In genomic region chr13:112237377-112237776, GRCm38 (mm10) we compare ENCODE assay signal across 23 mouse cellular contexts. TPM values are rescaled to one million over a fixed set of nuclear protein-coding genes. Genes with fewer than 3 reads are reported as not detected.
A peak's percentile ranks its signal among the peaks of the same experiment; 100 is the strongest.
DNase-seq lines count a peak whose midpoint lies in the region; ATAC-seq and TF ChIP-seq lines count a peak whose summit lies in the region.
"Had no signal": no experiment of that assay in that cellular context is flagged by ENCODE, and none has a peak within 500 bp of the region (broad histone marks: within the 10 kb centered on the region; RNA-seq: fewer than 3 reads in every experiment).

No protein-coding gene starts in this region.

- no peaks in the 10 kb centered on the region for H3K27me3 ChIP-seq in kidney, embryonic 15.5 days
- no peaks in the 10 kb centered on the region for H3K27me3 ChIP-seq in liver, postnatal 0 days (ENCODE audit: insufficient read depth, low read length)
- H3K27me3 ChIP-seq: embryonic facial prominence, embryonic 13.5 days; embryonic facial prominence, embryonic 15.5 days had no signal

- H3K9ac ChIP-seq in kidney, embryonic 15.5 days: no peak overlapping the region
- H3K9ac ChIP-seq in ES-E14 (ENCODE audit: insufficient read depth, low read depth, low read length, poor library complexity, severe bottlenecking): no peak overlapping the region
- no peak overlapping the region for H3K9ac ChIP-seq in liver, postnatal 0 days (replicated peaks)
- H3K9ac ChIP-seq: embryonic facial prominence, embryonic 13.5 days; embryonic facial prominence, embryonic 15.5 days; forebrain, embryonic 12.5 days had no signal

- H3K4me1 ChIP-seq in kidney, embryonic 15.5 days: peaks cover 19% of the 10 kb centered on the region
- H3K4me1 ChIP-seq in ES-E14 (ENCODE audit: control insufficient read depth in 2 of 2, insufficient read depth in 2 of 2, low read length in 2 of 2, poor library complexity in 1 of 2): no peaks in the 10 kb centered on the region
- 0 out of 2 replicates have a peak, but pooled peaks cover 2% of the 10 kb centered on the region for H3K4me1 ChIP-seq in liver, postnatal 0 days (ENCODE audit: insufficient read depth)
- H3K4me1 ChIP-seq: embryonic facial prominence, embryonic 15.5 days had no signal

- TF ChIP-seq EP300 in liver, postnatal 0 days (IDR thresholded peaks at IDR 0.05; ENCODE audit: low read depth): no peak

- H3K36me3 ChIP-seq in kidney, embryonic 15.5 days: no peaks in the 10 kb centered on the region
- H3K36me3 ChIP-seq in ES-E14 (ENCODE audit: control insufficient read depth, insufficient read depth, low read length, poor library complexity, severe bottlenecking): no peaks in the 10 kb centered on the region
- no peaks in the 10 kb centered on the region for H3K36me3 ChIP-seq in liver, postnatal 0 days (replicated peaks; ENCODE audit: insufficient read depth, low read length)
- H3K36me3 ChIP-seq: embryonic facial prominence, embryonic 13.5 days; embryonic facial prominence, embryonic 15.5 days; forebrain, embryonic 10.5 days; forebrain, embryonic 12.5 days had no signal

- H3K9me3 ChIP-seq in kidney, embryonic 15.5 days (replicated peaks): no peaks in the 10 kb centered on the region
- H3K9me3 ChIP-seq in ES-E14 (ENCODE audit: control insufficient read depth, insufficient read depth, low read depth, low read length): no peaks in the 10 kb centered on the region
- H3K9me3 ChIP-seq in liver, postnatal 0 days (ENCODE audit: low read length): no peaks in the 10 kb centered on the region
- H3K9me3 ChIP-seq: embryonic facial prominence, embryonic 13.5 days; embryonic facial prominence, embryonic 15.5 days; forebrain, embryonic 12.5 days had no signal

- no peak overlapping the region for H3K4me2 ChIP-seq in kidney, embryonic 15.5 days
- H3K4me2 ChIP-seq in liver, postnatal 0 days (ENCODE audit: low read depth, low read length): no peak overlapping the region
- H3K4me2 ChIP-seq: embryonic facial prominence, embryonic 13.5 days; embryonic facial prominence, embryonic 15.5 days; forebrain, embryonic 12.5 days had no signal

- H3K27ac ChIP-seq in kidney, embryonic 15.5 days: peak overlapping the region; percentile 14; the same call in 1 of the 2 replicates
- H3K27ac ChIP-seq in ES-E14 (ENCODE audit: insufficient read depth, low read depth, low read length, poor library complexity, severe bottlenecking): no peak overlapping the region
- no peak overlapping the region for H3K27ac ChIP-seq in liver, postnatal 0 days (ENCODE audit: low read depth)
- H3K27ac ChIP-seq: embryonic facial prominence, embryonic 13.5 days; embryonic facial prominence, embryonic 15.5 days; forebrain, embryonic 10.5 days; forebrain, embryonic 12.5 days had no signal

- 73% methylated on average over 5 of the region's 5 CpGs for WGBS in kidney, embryonic 15.5 days
- WGBS in liver, postnatal 0 days (ENCODE audit: insufficient replicate concordance): 71% methylated on average over 5 of the region's 5 CpGs

- no peak for TF ChIP-seq CTCF in liver, postnatal 0 days (IDR thresholded peaks at IDR 0.05; ENCODE audit: low read depth)

- no peak for DNase-seq in kidney, postnatal 25 days
- DNase-seq in ES-E14 (ENCODE audit: low read depth, low spot score): no peak
- DNase-seq in liver, postnatal 0 days: no peak
- no peak for DNase-seq in lung, postnatal 14 days
- DNase-seq: adrenal gland, adult 2 months; adrenal gland, postnatal 10 days; adrenal gland, postnatal 25 days; cerebellum, adult 11 months; cerebellum, adult 18-20 months; cerebellum, adult 8-10 months; cerebellum, postnatal 14 days; cerebellum, postnatal 36 days; embryo, embryonic 11 days had no signal

- in situ Hi-C loops in ES-E14 (cut with MboI; ENCODE audit: low sequenced_read_pairs in 2 of 2, unreplicated experiment in 2 of 2): no loop called here

- ATAC-seq in kidney, embryonic 15.5 days (replicated peaks; ENCODE audit: low FRiP score): no peak
- ATAC-seq in liver, postnatal 0 days: no peak
- ATAC-seq: forebrain, embryonic 14.5 days; forebrain, embryonic 16.5 days had no signal

- H3K4me3 ChIP-seq in kidney, embryonic 15.5 days (replicated peaks): no peak overlapping the region
- H3K4me3 ChIP-seq in ES-E14 (ENCODE audit: insufficient read depth in 1 of 2, low read depth in 1 of 2, low read length in 2 of 2, poor library complexity in 1 of 2, severe bottlenecking in 1 of 2): no peak overlapping the region
- no peak overlapping the region for H3K4me3 ChIP-seq in liver, postnatal 0 days (ENCODE audit: low read depth, low read length)
- H3K4me3 ChIP-seq: embryonic facial prominence, embryonic 13.5 days; embryonic facial prominence, embryonic 15.5 days; erythroblast, embryonic 14.5 days; forebrain, embryonic 10.5 days; forebrain, embryonic 12.5 days had no signal

TF ChIP-seq in ES-E14, 5 proteins besides CTCF, POLR2A, EP300 and RAD21:
- TF ChIP-seq MAFK (IDR thresholded peaks at IDR 0.05; ENCODE audit: insufficient read depth, low read depth, low read length) (peak; percentile 69), HCFC1 (IDR thresholded peaks at IDR 0.05; ENCODE audit: borderline replicate concordance, insufficient read depth, low read length) (no peak), ZNF384 (IDR thresholded peaks at IDR 0.05; ENCODE audit: low read depth, low read length) (no peak), CHD2 (IDR thresholded peaks at IDR 0.05; ENCODE audit: low read depth, low read length) (no peak), ZC3H11A (IDR thresholded peaks at IDR 0.05; ENCODE audit: borderline replicate concordance, low read depth, low read length) (no peak)

RNA-seq across cellular contexts. Expression of gene Ankrd55, which starts 50.9 kb away (rescaled TPM):
- 0.21 and 0.31 TPM in 2 replicates for polyA plus RNA-seq in kidney, embryonic 15.5 days (2015; fragmentation: Nextera tagmentation; extraction: Ambion mirVana)
- total RNA-seq in ES-E14 (2012; rRNA removed): 0.18 TPM in 1 of 2 replicates, not detected in the other
- polyA plus RNA-seq in liver, postnatal 0 days (2015; fragmentation: Nextera tagmentation; extraction: Ambion mirVana): 1.3 and 1.5 TPM in 2 replicates
- total RNA-seq: common myeloid progenitor, adult 5-6 weeks; MEL had no signal
- polyA plus RNA-seq: erythroblast, embryonic 14.5 days had no signal
